ENCODE assay signal across 26 mouse cellular contexts in genomic region chr3:64205954-64206353, GRCm38 (mm10).
DNase-seq lines count a peak whose midpoint lies in the region; ATAC-seq and TF ChIP-seq lines count a peak whose summit lies in the region.
"Had no signal": no experiment of that assay in that cellular context is flagged by ENCODE, and none has a peak within 500 bp of the region (broad histone marks: within the 10 kb centered on the region; RNA-seq: fewer than 3 reads in every experiment).

No protein-coding gene starts in this region.

- no peaks in the 10 kb centered on the region for H3K36me3 ChIP-seq in forebrain, postnatal 0 days (ENCODE audit: insufficient read depth)
- H3K36me3 ChIP-seq: embryonic facial prominence, embryonic 13.5 days; hindbrain, embryonic 13.5 days; limb, embryonic 13.5 days; liver, embryonic 12.5 days; midbrain, embryonic 13.5 days had no signal

- peak; percentile 81 for ATAC-seq in cerebellum, adult (ENCODE audit: insufficient number of reproducible peaks, low FRiP score, low TSS enrichment)
- ATAC-seq in forebrain, postnatal 0 days: no peak
- ATAC-seq: forebrain, embryonic 16.5 days; intestine, embryonic 16.5 days; liver, embryonic 12.5 days; liver, postnatal 0 days; midbrain, embryonic 13.5 days; Patski had no signal

- H3K4me1 ChIP-seq in forebrain, postnatal 0 days (ENCODE audit: insufficient read depth): no peaks in the 10 kb centered on the region
- H3K4me1 ChIP-seq: embryonic facial prominence, embryonic 13.5 days; hindbrain, embryonic 13.5 days; limb, embryonic 13.5 days; liver, embryonic 12.5 days; midbrain, embryonic 13.5 days had no signal

- 77% methylated on average over 1 of the region's 1 CpGs for whole genome bisulfite sequencing in forebrain, postnatal 0 days

- H3K27ac ChIP-seq in forebrain, postnatal 0 days (ENCODE audit: low read depth, low read length): no peak overlapping the region
- H3K27ac ChIP-seq: embryonic facial prominence, embryonic 13.5 days; hindbrain, embryonic 13.5 days; limb, embryonic 13.5 days; liver, embryonic 12.5 days; midbrain, embryonic 13.5 days had no signal

- H3K9ac ChIP-seq in forebrain, postnatal 0 days: no peak overlapping the region
- H3K9ac ChIP-seq: embryonic facial prominence, embryonic 13.5 days; hindbrain, embryonic 13.5 days; limb, embryonic 13.5 days; liver, embryonic 12.5 days; liver, postnatal 0 days; midbrain, embryonic 13.5 days had no signal

- no peak for TF ChIP-seq CTCF in forebrain, postnatal 0 days (IDR thresholded peaks at IDR 0.05; ENCODE audit: low read depth)

- DNase-seq in cerebellum, postnatal 4 days (ENCODE audit: low spot score in 2 of 2): no peak
- DNase-seq in brain, adult 2 months (ENCODE audit: low read depth, low spot score): peak; percentile 55
- DNase-seq in cerebellum, adult 8-10 months: peak; percentile 56
- peak; percentile 72 to 79 for DNase-seq in cerebellum, postnatal 25 days
- DNase-seq in right cerebral cortex, postnatal 36 days (ENCODE audit: low spot score in 2 of 2): no peak
- DNase-seq in adrenal gland, adult 2 months: no peak
- DNase-seq in forebrain, postnatal 0 days: no peak
- DNase-seq: gastrocnemius, postnatal 25 days; heart, adult 18-20 months; heart, postnatal 4 days; kidney, adult 8-10 months; kidney, postnatal 10 days; liver, postnatal 0 days; lung, postnatal 4 days; thymus, postnatal 4 days had no signal

- H3K4me3 ChIP-seq in forebrain, postnatal 0 days (ENCODE audit: low read depth, low read length): no peak overlapping the region
- H3K4me3 ChIP-seq: embryonic facial prominence, embryonic 13.5 days; hindbrain, embryonic 13.5 days; limb, embryonic 13.5 days; liver, embryonic 12.5 days; midbrain, embryonic 13.5 days had no signal

- no peaks in the 10 kb centered on the region for H3K27me3 ChIP-seq in forebrain, postnatal 0 days (ENCODE audit: insufficient read depth, low read length)
- H3K27me3 ChIP-seq: CH12.LX; embryonic facial prominence, embryonic 13.5 days; hindbrain, embryonic 13.5 days; limb, embryonic 13.5 days; liver, embryonic 12.5 days; midbrain, embryonic 13.5 days had no signal

- no peaks in the 10 kb centered on the region for H3K9me3 ChIP-seq in forebrain, postnatal 0 days (ENCODE audit: low read length)
- H3K9me3 ChIP-seq: embryonic facial prominence, embryonic 13.5 days; hindbrain, embryonic 13.5 days; limb, embryonic 13.5 days; liver, embryonic 12.5 days; midbrain, embryonic 13.5 days had no signal

- no peak overlapping the region for H3K4me2 ChIP-seq in forebrain, postnatal 0 days (ENCODE audit: low read depth)
- H3K4me2 ChIP-seq: embryonic facial prominence, embryonic 13.5 days; heart, embryonic 11.5 days; hindbrain, embryonic 13.5 days; limb, embryonic 13.5 days; liver, embryonic 12.5 days; midbrain, embryonic 13.5 days had no signal

Comparison
In these comparisons a context has a peak if more than half of its experiments do, and no peak if none do; other contexts are left out.
1. DNase-seq: peak in brain, adult 2 months (single experiment), cerebellum, adult 8-10 months (single experiment) and cerebellum, postnatal 25 days (2 of 2); none in cerebellum, postnatal 4 days (0 of 2), right cerebral cortex, postnatal 36 days (0 of 2), adrenal gland, adult 2 months (single experiment) and forebrain, postnatal 0 days (single experiment).